Mouse (Mus musculus) kidney, embryonic 14.5 days (tissue): Measurements from ENCODE around the gene BC005561. TPM values are rescaled to one million over a fixed set of nuclear protein-coding genes. Genes with fewer than 3 reads are reported as not detected.

Experiments
- ATAC-seq: fragments of 200-750 bp; cut with Nextera tagmentation; 2 replicates; pipeline ENCODE4 v1.8.0; 2017; ENCODE audit warnings: moderate number of reproducible peaks, mild to moderate bottlenecking, moderate TSS enrichment, moderate library complexity; ENCODE audit not compliant: low FRiP score, low TSS enrichment
- H3K27ac ChIP-seq: fragments of 300-500 bp; sonication (generic); 2 replicates; pipeline ENCODE4 v1.5.1; 2014; ENCODE audit warnings: low read depth, mild to moderate bottlenecking, low read length, moderate library complexity, mixed read lengths
- H3K27me3 ChIP-seq: fragments of 300-500 bp; sonication (generic); 2 replicates; pipeline ENCODE4 v1.6.1; 2014; ENCODE audit warnings: mild to moderate bottlenecking, low read length; ENCODE audit not compliant: control insufficient read depth, insufficient read depth
- H3K36me3 ChIP-seq: fragments of 300-500 bp; sonication (generic); 2 replicates; pipeline ENCODE4 v1.6.1; 2014; ENCODE audit warnings: low read length, mixed read lengths; ENCODE audit not compliant: control insufficient read depth, insufficient read depth
- H3K4me1 ChIP-seq: fragments of 300-500 bp; sonication (generic); 2 replicates; pipeline ENCODE4 v1.6.1; 2014; ENCODE audit warnings: low read length, mixed read lengths; ENCODE audit not compliant: control insufficient read depth, insufficient read depth
- H3K4me2 ChIP-seq: fragments of 300-500 bp; sonication (generic); replicated peaks from 2 replicates; pipeline ENCODE4 v1.6.1; 2014; ENCODE audit warnings: low read depth, mild to moderate bottlenecking, low read length
- H3K4me3 ChIP-seq: fragments of 300-500 bp; sonication (generic); 2 replicates; pipeline ENCODE4 v1.5.1; 2014; ENCODE audit warnings: mild to moderate bottlenecking, low read length
- H3K9ac ChIP-seq: fragments of 300-500 bp; sonication (generic); 2 replicates; pipeline ENCODE4 v1.6.1; 2014; ENCODE audit warnings: low read depth, mild to moderate bottlenecking, low read length, moderate library complexity
- H3K9me3 ChIP-seq: fragments of 300-500 bp; sonication (generic); 2 replicates; pipeline ENCODE4 v1.6.1; 2016; ENCODE audit warnings: low read length; ENCODE audit not compliant: control insufficient read depth
- WGBS: fragments of 180-500 bp; shearing (Covaris S2); extraction: QIAGEN DNeasy Blood & Tissue Kit; methylation state at CpG from one replicate; pipeline ENCODE4 v1.1.7; 2014; 5-methylcytosine and 5-hydroxymethylcytosine counted together
- polyA plus RNA-seq: library from polyadenylated mRNA; unstranded; fragments of >200 nt; fragmentation: Nextera tagmentation; extraction: Ambion mirVana; gene quantifications from 2 replicates; pipeline ENCODE4 v1.2.1, GENCODE M21; 2014

The BC005561 gene
- polyA plus RNA-seq, 1 experiment from 2014 or later: 15.9 TPM

GRCm38 (mm10) chr5:104468586-104468985 lies 39.6 kb upstream of the BC005561 start:
- Histone ChIP-seq H3K27me3 (no peaks in the 10 kb centered on the region), H3K9ac (no peak overlapping the region), H3K4me1 (no peaks in the 10 kb centered on the region), H3K4me2 (no peak overlapping the region), H3K36me3 (peaks cover 64% of the 10 kb centered on the region), H3K27ac (no peak overlapping the region), H3K9me3 (no peaks in the 10 kb centered on the region), H3K4me3 (no peak overlapping the region)
- no peak for ATAC-seq
- 88% methylated on average over 5 of the region's 5 CpGs for WGBS

- no peak overlapping the region for H3K9ac ChIP-seq
- 91% methylated on average over 5 of the region's 5 CpGs for WGBS
- H3K4me3 ChIP-seq: no peak overlapping the region
- H3K9me3 ChIP-seq: no peaks in the 10 kb centered on the region
- no peak for ATAC-seq
- no peak overlapping the region for H3K4me2 ChIP-seq
- no peak overlapping the region for H3K27ac ChIP-seq
- peaks cover 47% of the 10 kb centered on the region for H3K36me3 ChIP-seq
- H3K27me3 ChIP-seq: no peaks in the 10 kb centered on the region
- H3K4me1 ChIP-seq: no peaks in the 10 kb centered on the region
These were observed 37.2 kb upstream of the BC005561 start for GRCm38 (mm10) chr5:104470981-104471391.

GRCm38 (mm10) chr5:104472371-104472770 lies 35.8 kb upstream of the BC005561 start:
- Histone ChIP-seq H3K9ac (no peak overlapping the region), H3K4me3 (no peak overlapping the region), H3K27me3 (no peaks in the 10 kb centered on the region), H3K4me2 (no peak overlapping the region), H3K4me1 (no peaks in the 10 kb centered on the region), H3K36me3 (peaks cover 40% of the 10 kb centered on the region), H3K27ac (no peak overlapping the region), H3K9me3 (no peaks in the 10 kb centered on the region)
- ATAC-seq: no peak
- WGBS: 95% methylated on average over 8 of the region's 8 CpGs

GRCm38 (mm10) chr5:104480367-104480766 lies 27.8 kb upstream of the BC005561 start:
- no peak overlapping the region for H3K4me2 ChIP-seq
- no peaks in the 10 kb centered on the region for H3K27me3 ChIP-seq
- no peak for ATAC-seq
- H3K9ac ChIP-seq: no peak overlapping the region
- H3K9me3 ChIP-seq: no peaks in the 10 kb centered on the region
- no peaks in the 10 kb centered on the region for H3K4me1 ChIP-seq
- H3K4me3 ChIP-seq: no peak overlapping the region
- WGBS: 79% methylated on average over 7 of the region's 7 CpGs
- H3K27ac ChIP-seq: no peak overlapping the region
- peaks cover 70% of the 10 kb centered on the region for H3K36me3 ChIP-seq

GRCm38 (mm10) chr5:104482856-104483255 lies 25.3 kb upstream of the BC005561 start:
- Histone ChIP-seq H3K9ac (no peak overlapping the region), H3K4me1 (no peaks in the 10 kb centered on the region), H3K36me3 (peaks cover 78% of the 10 kb centered on the region), H3K27ac (no peak overlapping the region), H3K4me2 (no peak overlapping the region), H3K27me3 (no peaks in the 10 kb centered on the region), H3K9me3 (no peaks in the 10 kb centered on the region), H3K4me3 (no peak overlapping the region)
- no peak for ATAC-seq
- WGBS: 76% methylated on average over 8 of the region's 8 CpGs

GRCm38 (mm10) chr5:104491561-104491960 lies 16.6 kb upstream of the BC005561 start:
- Histone ChIP-seq H3K9me3 (no peaks in the 10 kb centered on the region), H3K4me2 (no peak overlapping the region), H3K27me3 (no peaks in the 10 kb centered on the region), H3K36me3 (peaks cover 85% of the 10 kb centered on the region), H3K4me3 (no peak overlapping the region), H3K4me1 (no peaks in the 10 kb centered on the region), H3K9ac (no peak overlapping the region), H3K27ac (no peak overlapping the region)
- WGBS: 59% methylated on average over 5 of the region's 5 CpGs
- no peak for ATAC-seq

- 94% methylated on average over 2 of the region's 2 CpGs for WGBS
- no peaks in the 10 kb centered on the region for H3K9me3 ChIP-seq
These were observed 3.3 kb upstream of the BC005561 start for GRCm38 (mm10) chr5:104504883-104505282.

GRCm38 (mm10) chr5:104507829-104508194 lies 340 bp upstream of the BC005561 start:
- Histone ChIP-seq H3K27ac (peak overlapping the region; percentile 87; the same call in 1 of the 2 replicates), H3K9me3 (no peaks in the 10 kb centered on the region; the same call in 1 of the 2 replicates), H3K36me3 (peaks cover 19% of the 10 kb centered on the region), H3K27me3 (no peaks in the 10 kb centered on the region), H3K4me1 (peaks cover 6% of the 10 kb centered on the region), H3K4me2 (peak overlapping the region; percentile 70), H3K9ac (peak overlapping the region; percentile 89; the same call in 1 of the 2 replicates), H3K4me3 (peak overlapping the region; percentile 83)
- WGBS: 0% methylated on average over 2 of the region's 2 CpGs
- ATAC-seq: peak; percentile 25

More at GRCm38 (mm10) chr5:104504883-104505282, 3.3 kb upstream of the BC005561 start:
- no peak for ATAC-seq
- H3K4me3 ChIP-seq: no peak overlapping the region
- H3K36me3 ChIP-seq: peaks cover 34% of the 10 kb centered on the region
- H3K27ac ChIP-seq: no peak overlapping the region
- H3K27me3 ChIP-seq: no peaks in the 10 kb centered on the region
- H3K4me2 ChIP-seq: no peak overlapping the region
- peaks cover 6% of the 10 kb centered on the region for H3K4me1 ChIP-seq
- H3K9ac ChIP-seq: no peak overlapping the region

GRCm38 (mm10) chr5:104511211-104511610 lies 3.1 kb downstream of the BC005561 start:
- H3K9ac ChIP-seq: no peak overlapping the region
- no peak overlapping the region for H3K4me3 ChIP-seq
- H3K4me2 ChIP-seq: no peak overlapping the region
- peaks cover 6% of the 10 kb centered on the region for H3K4me1 ChIP-seq
- no peaks in the 10 kb centered on the region for H3K27me3 ChIP-seq
- peaks cover 13% of the 10 kb centered on the region for H3K9me3 ChIP-seq
- H3K27ac ChIP-seq: no peak overlapping the region
- peaks cover 7% of the 10 kb centered on the region; the same call in 1 of the 2 replicates for H3K36me3 ChIP-seq
- WGBS: 92% methylated on average over 3 of the region's 3 CpGs
- ATAC-seq: no peak
